Mouse (Mus musculus) hindlimb bud, embryonic 11.5 days (tissue): ENCODE measurements around the gene Phf21a.
"Not testable (repeated sequence)": the region's sequence is repeated elsewhere in the genome, so short reads cannot be mapped to it uniquely, and the experiment has no call there.

Source experiments
- DNase-seq: peaks from one replicate; pipeline ENCODE4 v3.0.0-alpha.2; 2012; ENCODE audit warnings: low read depth, low spot score; ENCODE audit errors: extremely low spot score

The Phf21a gene

GRCm38 (mm10) chr2:92395535-92395934 lies 302.6 kb downstream of the Phf21a start:
- DNase-seq, result no peak

GRCm38 (mm10) chr2:92397436-92397835 lies 304.5 kb downstream of the Phf21a start:
- no peak for DNase-seq

- not testable (repeated sequence) for DNase-seq
Measured at GRCm38 (mm10) chr2:92399877-92400276, 307.0 kb downstream of the Phf21a start.

- no peak for DNase-seq
Measured at GRCm38 (mm10) chr2:92400682-92401081, 307.8 kb downstream of the Phf21a start.

- no peak for DNase-seq
Measured at GRCm38 (mm10) chr2:92401091-92401561, 308.2 kb downstream of the Phf21a start, which contains the start of gene Mapk8ip1. Mapk8ip1 (minus strand) TSS chr2:92401263.

- DNase-seq, result no peak
Measured at GRCm38 (mm10) chr2:92402591-92403326, 309.8 kb downstream of the Phf21a start.

GRCm38 (mm10) chr2:92403776-92404319 lies 310.9 kb downstream of the Phf21a start:
- no peak for DNase-seq

GRCm38 (mm10) chr2:92404737-92405136 lies 311.8 kb downstream of the Phf21a start:
- no peak for DNase-seq

- no peak for DNase-seq
Measured at GRCm38 (mm10) chr2:92405687-92406086, 312.8 kb downstream of the Phf21a start.

- no peak for DNase-seq
Measured at GRCm38 (mm10) chr2:92408309-92409045, 315.6 kb downstream of the Phf21a start.

- no peak for DNase-seq
Measured at GRCm38 (mm10) chr2:92411705-92412104, 318.8 kb downstream of the Phf21a start.
